Mouse (Mus musculus): ENCODE results near the gene Orai1. TPM values are rescaled to one million over a fixed set of nuclear protein-coding genes. Genes with fewer than 3 reads are reported as not detected.

Gene Orai1
- polyA plus RNA-seq, 1 experiment from 2014 or later, result 16.8 TPM

- WGBS, result 84% methylated on average over 3 of the region's 3 CpGs
- H3K9me3 ChIP-seq (replicated peaks; ENCODE audit: control insufficient read depth, low read length), result no peaks in the 10 kb centered on the region
- no peak overlapping the region for H3K4me3 ChIP-seq (ENCODE audit: low read length)
- no peak for ATAC-seq (replicated peaks; ENCODE audit: extremely low read depth, insufficient read depth, low FRiP score)
- no peaks in the 10 kb centered on the region for H3K27me3 ChIP-seq (ENCODE audit: control insufficient read depth, insufficient read depth, low read length)
- H3K27ac ChIP-seq (ENCODE audit: low read length), result no peak overlapping the region
- peaks cover 20% of the 10 kb centered on the region for H3K4me1 ChIP-seq (ENCODE audit: control insufficient read depth, insufficient read depth, low read length)
- no peak overlapping the region for H3K4me2 ChIP-seq (ENCODE audit: low read depth, low read length)
- H3K9ac ChIP-seq (ENCODE audit: low read length), result no peak overlapping the region
- no peaks in the 10 kb centered on the region for H3K36me3 ChIP-seq (ENCODE audit: control insufficient read depth, insufficient read depth)
Measured at GRCm38 (mm10) chr5:122985276-122985675, 29.6 kb upstream of the Orai1 start.

GRCm38 (mm10) chr5:122986091-122986493 is 28.8 kb upstream of the Orai1 start:
- H3K4me2 ChIP-seq (ENCODE audit: low read depth, low read length), result no peak overlapping the region
- no peak overlapping the region for H3K9ac ChIP-seq (ENCODE audit: low read length)
- ATAC-seq (replicated peaks; ENCODE audit: extremely low read depth, insufficient read depth, low FRiP score), result no peak

GRCm38 (mm10) chr5:122987211-122988020 is 27.5 kb upstream of the Orai1 start:
- H3K4me1 ChIP-seq (ENCODE audit: control insufficient read depth, insufficient read depth, low read length), result peaks cover 32% of the 10 kb centered on the region
- WGBS, result 9% methylated on average over 39 of the region's 39 CpGs

More at GRCm38 (mm10) chr5:122986091-122986493, 28.8 kb upstream of the Orai1 start:
- H3K27me3 ChIP-seq (ENCODE audit: control insufficient read depth, insufficient read depth, low read length), result no peaks in the 10 kb centered on the region
- no peak overlapping the region for H3K4me3 ChIP-seq (ENCODE audit: low read length)
- no peaks in the 10 kb centered on the region for H3K9me3 ChIP-seq (replicated peaks; ENCODE audit: control insufficient read depth, low read length)
- 65% methylated on average over 8 of the region's 8 CpGs for WGBS
- no peaks in the 10 kb centered on the region for H3K36me3 ChIP-seq (ENCODE audit: control insufficient read depth, insufficient read depth)
- H3K4me1 ChIP-seq (ENCODE audit: control insufficient read depth, insufficient read depth, low read length), result peaks cover 24% of the 10 kb centered on the region
- H3K27ac ChIP-seq (ENCODE audit: low read length), result no peak overlapping the region

GRCm38 (mm10) chr5:122988021-122988751 is 26.7 kb upstream of the Orai1 start:
- H3K27ac ChIP-seq (ENCODE audit: low read length), result peak overlapping the region; percentile 89

More at GRCm38 (mm10) chr5:122987211-122988020, 27.5 kb upstream of the Orai1 start:
- peak overlapping the region; percentile 72 for H3K4me3 ChIP-seq (ENCODE audit: low read length)
- H3K27ac ChIP-seq (ENCODE audit: low read length), result peak overlapping the region; percentile 89
- 0 out of 2 replicates have a peak, but pooled peaks have one; percentile 24 for ATAC-seq (replicated peaks; ENCODE audit: extremely low read depth, insufficient read depth, low FRiP score)
- H3K9ac ChIP-seq (ENCODE audit: low read length), result peak overlapping the region; percentile 87
- peak overlapping the region; percentile 96 for H3K4me2 ChIP-seq (ENCODE audit: low read depth, low read length)
- no peaks in the 10 kb centered on the region for H3K9me3 ChIP-seq (replicated peaks; ENCODE audit: control insufficient read depth, low read length)
- no peaks in the 10 kb centered on the region for H3K36me3 ChIP-seq (ENCODE audit: control insufficient read depth, insufficient read depth)
- no peaks in the 10 kb centered on the region for H3K27me3 ChIP-seq (ENCODE audit: control insufficient read depth, insufficient read depth, low read length)

GRCm38 (mm10) chr5:122989001-122989525 is 25.8 kb upstream of the Orai1 start:
- peak overlapping the region; percentile 89 for H3K27ac ChIP-seq (ENCODE audit: low read length)
- H3K9me3 ChIP-seq (replicated peaks; ENCODE audit: control insufficient read depth, low read length), result no peaks in the 10 kb centered on the region
- no peaks in the 10 kb centered on the region for H3K36me3 ChIP-seq (ENCODE audit: control insufficient read depth, insufficient read depth)
- WGBS, result 0% methylated on average over 32 of the region's 39 CpGs
- ATAC-seq (replicated peaks; ENCODE audit: extremely low read depth, insufficient read depth, low FRiP score), result peak; percentile 66
- H3K27me3 ChIP-seq (ENCODE audit: control insufficient read depth, insufficient read depth, low read length), result no peaks in the 10 kb centered on the region
- H3K9ac ChIP-seq (ENCODE audit: low read length), result peak overlapping the region; percentile 87
- H3K4me2 ChIP-seq (ENCODE audit: low read depth, low read length), result peak overlapping the region; percentile 96
- peak overlapping the region; percentile 72 for H3K4me3 ChIP-seq (ENCODE audit: low read length)
- peaks cover 32% of the 10 kb centered on the region for H3K4me1 ChIP-seq (ENCODE audit: control insufficient read depth, insufficient read depth, low read length)

More at GRCm38 (mm10) chr5:122988021-122988751, 26.7 kb upstream of the Orai1 start:
- H3K4me3 ChIP-seq (ENCODE audit: low read length), result peak overlapping the region; percentile 72
- peaks cover 32% of the 10 kb centered on the region for H3K4me1 ChIP-seq (ENCODE audit: control insufficient read depth, insufficient read depth, low read length)
- peak overlapping the region; percentile 87 for H3K9ac ChIP-seq (ENCODE audit: low read length)
- no peaks in the 10 kb centered on the region for H3K9me3 ChIP-seq (replicated peaks; ENCODE audit: control insufficient read depth, low read length)
- no peaks in the 10 kb centered on the region for H3K36me3 ChIP-seq (ENCODE audit: control insufficient read depth, insufficient read depth)
- H3K27me3 ChIP-seq (ENCODE audit: control insufficient read depth, insufficient read depth, low read length), result no peaks in the 10 kb centered on the region
- no peak for ATAC-seq (replicated peaks; ENCODE audit: extremely low read depth, insufficient read depth, low FRiP score)
- WGBS, result under 1% methylated on average over 40 of the region's 41 CpGs
- H3K4me2 ChIP-seq (ENCODE audit: low read depth, low read length), result peak overlapping the region; percentile 96

- H3K4me2 ChIP-seq (ENCODE audit: low read depth, low read length), result peak within 1 kb of the TSS; percentile 96
- ATAC-seq (replicated peaks; ENCODE audit: extremely low read depth, insufficient read depth, low FRiP score), result 0 out of 2 replicates have a peak, but pooled peaks have one; percentile 7
- no peaks in the 10 kb centered on the region for H3K27me3 ChIP-seq (ENCODE audit: control insufficient read depth, insufficient read depth, low read length)
- no peaks in the 10 kb centered on the region for H3K9me3 ChIP-seq (replicated peaks; ENCODE audit: control insufficient read depth, low read length)
- H3K27ac ChIP-seq (ENCODE audit: low read length), result peak within 1 kb of the TSS; percentile 89
- H3K4me3 ChIP-seq (ENCODE audit: low read length), result peak within 1 kb of the TSS; percentile 72
- H3K4me1 ChIP-seq (ENCODE audit: control insufficient read depth, insufficient read depth, low read length), result peaks cover 34% of the 10 kb centered on the region
- peak within 1 kb of the TSS; percentile 87 for H3K9ac ChIP-seq (ENCODE audit: low read length)
- 6% methylated on average over 15 of the region's 15 CpGs for WGBS
- no peaks in the 10 kb centered on the region for H3K36me3 ChIP-seq (ENCODE audit: control insufficient read depth, insufficient read depth)
Measured at GRCm38 (mm10) chr5:122989551-122990330, 25.1 kb upstream of the Orai1 start, which contains the start of gene Kdm2b. Gene Kdm2b (minus strand): TSS chr5:122989823.

GRCm38 (mm10) chr5:122990411-122991160 is 24.3 kb upstream of the Orai1 start:
- peak overlapping the region; percentile 87 for H3K9ac ChIP-seq (ENCODE audit: low read length)
- H3K9me3 ChIP-seq (replicated peaks; ENCODE audit: control insufficient read depth, low read length), result no peaks in the 10 kb centered on the region
- peak overlapping the region; percentile 89 for H3K27ac ChIP-seq (ENCODE audit: low read length)
- no peaks in the 10 kb centered on the region for H3K27me3 ChIP-seq (ENCODE audit: control insufficient read depth, insufficient read depth, low read length)
- H3K4me1 ChIP-seq (ENCODE audit: control insufficient read depth, insufficient read depth, low read length), result peaks cover 36% of the 10 kb centered on the region
- 17% methylated on average over 16 of the region's 16 CpGs for WGBS
- no peak for ATAC-seq (replicated peaks; ENCODE audit: extremely low read depth, insufficient read depth, low FRiP score)
- H3K4me2 ChIP-seq (ENCODE audit: low read depth, low read length), result peak overlapping the region; percentile 96
- H3K36me3 ChIP-seq (ENCODE audit: control insufficient read depth, insufficient read depth), result no peaks in the 10 kb centered on the region
- H3K4me3 ChIP-seq (ENCODE audit: low read length), result peak overlapping the region; percentile 72
